Mouse (Mus musculus) testis, adult 2 months (tissue): Measurements from ENCODE around the gene Aire.

Experiments used
- CTCF ChIP-seq: fragments of 200-500 bp; IDR thresholded peaks from 2 replicates; pipeline ENCODE4 v1.5.1; 2012; ENCODE audit warnings: low read depth, mild to moderate bottlenecking, inconsistent platforms, low read length, moderate library complexity; ENCODE audit not compliant: control insufficient read depth, insufficient read depth, insufficient replicate concordance
- POLR2A ChIP-seq: fragments of 200-500 bp; IDR thresholded peaks from 2 replicates; pipeline ENCODE4 v1.6.1; 2012; ENCODE audit warnings: low read depth, mild to moderate bottlenecking, inconsistent platforms, low read length, moderate library complexity; ENCODE audit not compliant: control insufficient read depth

DNA sequence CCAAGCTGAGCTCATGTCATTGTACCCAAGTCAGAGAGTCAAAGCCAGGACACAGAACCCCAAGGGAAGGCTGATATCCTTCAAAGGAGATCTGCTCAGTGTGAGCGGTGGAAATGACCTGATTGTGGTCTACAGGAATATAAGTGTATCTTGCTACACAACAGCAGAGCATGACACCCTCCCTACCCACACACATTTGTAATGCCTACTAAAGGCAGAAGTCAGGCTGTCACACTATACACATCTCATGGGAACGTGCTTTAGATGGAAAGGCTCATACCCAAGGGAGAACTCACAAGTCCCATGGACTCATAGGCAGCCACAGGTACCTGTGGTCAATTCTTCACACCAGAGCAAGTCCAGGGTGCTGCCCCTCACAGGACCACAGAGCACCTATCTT is 41.1 kb downstream of the Aire start:
- TF ChIP-seq POLR2A (no peak), CTCF (no peak)
